Mouse (Mus musculus): ENCODE data around the gene Pigv. TPM values are rescaled to one million over a fixed set of nuclear protein-coding genes. Genes with fewer than 3 reads are reported as not detected.
"Not testable (repeated sequence)": the region's sequence is repeated elsewhere in the genome, so short reads cannot be mapped to it uniquely, and the experiment has no call there.

Gene Pigv
- polyA plus RNA-seq, 1 experiment from 2014 or later, result 20.1 TPM

GRCm38 (mm10) chr4:133656997-133657396 is 15.4 kb downstream of the Pigv start:
- H3K27ac ChIP-seq (ENCODE audit: low read length), result no peak overlapping the region
- H3K9ac ChIP-seq (ENCODE audit: low read length), result no peak overlapping the region
- H3K4me3 ChIP-seq (replicated peaks; ENCODE audit: low read length), result no peak overlapping the region
- H3K36me3 ChIP-seq (ENCODE audit: control insufficient read depth, insufficient read depth, low read length), result no peaks in the 10 kb centered on the region
- WGBS, result 23% methylated on average over 4 of the region's 4 CpGs
- peaks cover 38% of the 10 kb centered on the region for H3K4me1 ChIP-seq (ENCODE audit: control insufficient read depth, insufficient read depth, low read length)
- ATAC-seq (ENCODE audit: insufficient read depth, low FRiP score), result no peak
- H3K9me3 ChIP-seq (replicated peaks; ENCODE audit: control insufficient read depth, low read length), result no peaks in the 10 kb centered on the region
- no peak overlapping the region for H3K4me2 ChIP-seq (ENCODE audit: low read depth, low read length)
- H3K27me3 ChIP-seq (ENCODE audit: control insufficient read depth, insufficient read depth, low read length), result no peaks in the 10 kb centered on the region

GRCm38 (mm10) chr4:133656294-133656693 is 16.2 kb downstream of the Pigv start:
- no peak for ATAC-seq (ENCODE audit: insufficient read depth, low FRiP score)
- H3K4me1 ChIP-seq (ENCODE audit: control insufficient read depth, insufficient read depth, low read length), result peaks cover 36% of the 10 kb centered on the region
- H3K27me3 ChIP-seq (ENCODE audit: control insufficient read depth, insufficient read depth, low read length), result no peaks in the 10 kb centered on the region
- H3K4me2 ChIP-seq (ENCODE audit: low read depth, low read length), result no peak overlapping the region
- H3K36me3 ChIP-seq (ENCODE audit: control insufficient read depth, insufficient read depth, low read length), result no peaks in the 10 kb centered on the region
- no peak overlapping the region for H3K4me3 ChIP-seq (replicated peaks; ENCODE audit: low read length)
- no peak overlapping the region for H3K9ac ChIP-seq (ENCODE audit: low read length)
- H3K27ac ChIP-seq (ENCODE audit: low read length), result no peak overlapping the region
- H3K9me3 ChIP-seq (replicated peaks; ENCODE audit: control insufficient read depth, low read length), result no peaks in the 10 kb centered on the region
- WGBS, result 59% methylated on average over 4 of the region's 4 CpGs

- not testable (repeated sequence) for H3K9me3 ChIP-seq (replicated peaks; ENCODE audit: control insufficient read depth, low read length); H3K27ac ChIP-seq (ENCODE audit: low read length); H3K4me2 ChIP-seq (ENCODE audit: low read depth, low read length); H3K4me3 ChIP-seq (replicated peaks; ENCODE audit: low read length); H3K27me3 ChIP-seq (ENCODE audit: control insufficient read depth, insufficient read depth, low read length); H3K36me3 ChIP-seq (ENCODE audit: control insufficient read depth, insufficient read depth, low read length); H3K9ac ChIP-seq (ENCODE audit: low read length); ATAC-seq (ENCODE audit: insufficient read depth, low FRiP score)
- peaks cover 18% of the 10 kb centered on the region for H3K4me1 ChIP-seq (ENCODE audit: control insufficient read depth, insufficient read depth, low read length)
- WGBS, result 89% methylated on average over 5 of the region's 5 CpGs
Observed at GRCm38 (mm10) chr4:133654070-133654469, 18.4 kb downstream of the Pigv start.

DNA sequence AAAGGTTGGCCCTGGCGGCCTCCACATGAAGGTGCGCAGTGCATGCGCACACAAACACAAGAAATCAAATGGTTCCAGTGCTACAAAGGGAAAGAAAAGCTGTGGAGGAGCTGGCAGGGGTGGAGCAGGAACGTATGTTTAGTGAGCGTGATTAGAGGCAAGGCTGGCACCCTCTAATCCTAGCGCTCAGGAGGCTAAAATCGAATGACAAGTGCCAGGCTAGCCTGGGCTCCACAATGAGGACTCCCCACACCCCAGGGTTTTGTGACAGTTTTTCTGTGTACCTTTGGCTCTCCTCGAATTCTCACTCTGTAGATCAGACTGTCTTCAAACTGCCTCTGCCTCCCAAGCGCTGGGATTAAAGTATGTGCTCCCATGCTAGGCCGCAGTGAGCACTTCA is 19.7 kb downstream of the Pigv start:
- H3K4me1 ChIP-seq (ENCODE audit: control insufficient read depth, insufficient read depth, low read length), result peaks cover 7% of the 10 kb centered on the region
- no peaks in the 10 kb centered on the region for H3K36me3 ChIP-seq (ENCODE audit: control insufficient read depth, insufficient read depth, low read length)
- no peak overlapping the region for H3K4me3 ChIP-seq (replicated peaks; ENCODE audit: low read length)
- H3K4me2 ChIP-seq (ENCODE audit: low read depth, low read length), result no peak overlapping the region
- H3K9me3 ChIP-seq (replicated peaks; ENCODE audit: control insufficient read depth, low read length), result no peaks in the 10 kb centered on the region
- H3K27me3 ChIP-seq (ENCODE audit: control insufficient read depth, insufficient read depth, low read length), result no peaks in the 10 kb centered on the region
- WGBS, result 73% methylated on average over 10 of the region's 10 CpGs
- no peak overlapping the region for H3K9ac ChIP-seq (ENCODE audit: low read length)
- H3K27ac ChIP-seq (ENCODE audit: low read length), result no peak overlapping the region
- ATAC-seq (ENCODE audit: insufficient read depth, low FRiP score), result no peak

GRCm38 (mm10) chr4:133651986-133652385 is 20.5 kb downstream of the Pigv start:
- no peak overlapping the region for H3K4me3 ChIP-seq (replicated peaks; ENCODE audit: low read length)
- peaks cover 7% of the 10 kb centered on the region for H3K4me1 ChIP-seq (ENCODE audit: control insufficient read depth, insufficient read depth, low read length)
- H3K9ac ChIP-seq (ENCODE audit: low read length), result no peak overlapping the region
- no peak overlapping the region for H3K4me2 ChIP-seq (ENCODE audit: low read depth, low read length)
- H3K27ac ChIP-seq (ENCODE audit: low read length), result no peak overlapping the region
- no peaks in the 10 kb centered on the region for H3K27me3 ChIP-seq (ENCODE audit: control insufficient read depth, insufficient read depth, low read length)
- no peaks in the 10 kb centered on the region for H3K36me3 ChIP-seq (ENCODE audit: control insufficient read depth, insufficient read depth, low read length)
- no peaks in the 10 kb centered on the region for H3K9me3 ChIP-seq (replicated peaks; ENCODE audit: control insufficient read depth, low read length)
- no peak for ATAC-seq (ENCODE audit: insufficient read depth, low FRiP score)
- WGBS, result 43% methylated on average over 4 of the region's 4 CpGs

GRCm38 (mm10) chr4:133651445-133651844 is 21.0 kb downstream of the Pigv start:
- peaks cover 6% of the 10 kb centered on the region for H3K4me1 ChIP-seq (ENCODE audit: control insufficient read depth, insufficient read depth, low read length)
- H3K9me3 ChIP-seq (replicated peaks; ENCODE audit: control insufficient read depth, low read length), result no peaks in the 10 kb centered on the region
- H3K36me3 ChIP-seq (ENCODE audit: control insufficient read depth, insufficient read depth, low read length), result no peaks in the 10 kb centered on the region
- ATAC-seq (ENCODE audit: insufficient read depth, low FRiP score), result no peak; the same call in 1 of the 2 replicates
- 28% methylated on average over 10 of the region's 10 CpGs for WGBS
- no peak overlapping the region for H3K27ac ChIP-seq (ENCODE audit: low read length)
- H3K9ac ChIP-seq (ENCODE audit: low read length), result no peak overlapping the region
- no peaks in the 10 kb centered on the region for H3K27me3 ChIP-seq (ENCODE audit: control insufficient read depth, insufficient read depth, low read length)
- no peak overlapping the region for H3K4me2 ChIP-seq (ENCODE audit: low read depth, low read length)
- no peak overlapping the region for H3K4me3 ChIP-seq (replicated peaks; ENCODE audit: low read length)

GRCm38 (mm10) chr4:133649989-133650699 is 22.3 kb downstream of the Pigv start, which contains the start of gene Zdhhc18:
Gene Zdhhc18 (minus strand): TSS chr4:133650154.
- Histone ChIP-seq H3K4me2 (ENCODE audit: low read depth, low read length) (peak within 1 kb of the TSS; percentile 37), H3K27ac (ENCODE audit: low read length) (peak within 1 kb of the TSS; percentile 47), H3K4me1 (ENCODE audit: control insufficient read depth, insufficient read depth, low read length) (peaks cover 4% of the 10 kb centered on the region), H3K9ac (ENCODE audit: low read length) (0 out of 2 replicates have a peak within 1 kb of the TSS, but pooled peaks have one; percentile 54), H3K4me3 (replicated peaks; ENCODE audit: low read length) (peak within 1 kb of the TSS; percentile 26), H3K27me3 (ENCODE audit: control insufficient read depth, insufficient read depth, low read length) (no peaks in the 10 kb centered on the region), H3K36me3 (ENCODE audit: control insufficient read depth, insufficient read depth, low read length) (no peaks in the 10 kb centered on the region), H3K9me3 (replicated peaks; ENCODE audit: control insufficient read depth, low read length) (no peaks in the 10 kb centered on the region)
- WGBS, result 36% methylated on average over 7 of the region's 7 CpGs
- ATAC-seq (ENCODE audit: insufficient read depth, low FRiP score), result peak; percentile 59

- WGBS, result 78% methylated on average over 5 of the region's 5 CpGs
- not testable (repeated sequence) for ATAC-seq (ENCODE audit: insufficient read depth, low FRiP score); H3K27me3 ChIP-seq (ENCODE audit: control insufficient read depth, insufficient read depth, low read length); H3K9me3 ChIP-seq (replicated peaks; ENCODE audit: control insufficient read depth, low read length); H3K9ac ChIP-seq (ENCODE audit: low read length); H3K36me3 ChIP-seq (ENCODE audit: control insufficient read depth, insufficient read depth, low read length); H3K4me1 ChIP-seq (ENCODE audit: control insufficient read depth, insufficient read depth, low read length)
- peak overlapping the region; percentile 47 for H3K27ac ChIP-seq (ENCODE audit: low read length)
- peak overlapping the region; percentile 26 for H3K4me3 ChIP-seq (replicated peaks; ENCODE audit: low read length)
- H3K4me2 ChIP-seq (ENCODE audit: low read depth, low read length), result peak overlapping the region; percentile 37
Observed at GRCm38 (mm10) chr4:133649464-133649863, 23.0 kb downstream of the Pigv start.

GRCm38 (mm10) chr4:133645680-133646079 is 26.8 kb downstream of the Pigv start:
- Histone ChIP-seq H3K4me1 (ENCODE audit: control insufficient read depth, insufficient read depth, low read length) (peaks cover 4% of the 10 kb centered on the region), H3K9ac (ENCODE audit: low read length) (no peak overlapping the region), H3K27ac (ENCODE audit: low read length) (no peak overlapping the region), H3K4me2 (ENCODE audit: low read depth, low read length) (0 out of 2 replicates have a peak overlapping the region, but pooled peaks have one; percentile 16), H3K27me3 (ENCODE audit: control insufficient read depth, insufficient read depth, low read length) (no peaks in the 10 kb centered on the region), H3K4me3 (replicated peaks; ENCODE audit: low read length) (no peak overlapping the region; the same call in 1 of the 2 replicates), H3K9me3 (replicated peaks; ENCODE audit: control insufficient read depth, low read length) (0 out of 2 replicates have a peak, but pooled peaks cover 4% of the 10 kb centered on the region), H3K36me3 (ENCODE audit: control insufficient read depth, insufficient read depth, low read length) (no peaks in the 10 kb centered on the region)
- ATAC-seq (ENCODE audit: insufficient read depth, low FRiP score), result no peak
- WGBS, result 37% methylated on average over 21 of the region's 21 CpGs

Data from stomach, embryonic 16.5 days (tissue).